19 mouse cellular contexts compared by ENCODE assay signal in the genomic region with DNA sequence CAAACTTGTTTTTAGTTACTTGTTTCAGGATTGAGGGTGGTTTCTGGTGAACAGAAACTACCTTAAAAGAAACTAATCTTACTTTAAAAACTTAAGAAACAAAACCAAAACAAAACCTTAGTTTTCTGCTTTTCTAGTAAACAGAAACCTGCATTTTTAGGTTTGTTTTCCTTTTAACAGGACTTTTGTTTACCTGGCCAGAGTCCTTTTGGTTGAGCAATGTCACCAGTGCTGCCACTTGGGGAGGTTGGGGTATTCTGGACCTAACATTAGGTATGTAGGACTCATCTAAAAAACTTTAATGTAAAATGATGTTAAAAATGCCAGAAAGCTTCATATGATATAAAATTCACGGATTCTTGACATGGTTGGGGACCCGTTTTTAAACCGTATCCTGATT.
"Had no signal": no experiment of that assay in that cellular context is flagged by ENCODE, and none has a peak within 500 bp of the region (broad histone marks: within the 10 kb centered on the region; RNA-seq: fewer than 3 reads in every experiment).

No protein-coding gene starts in this region.

- H3K9me3 ChIP-seq: midbrain, embryonic 10.5 days; midbrain, embryonic 13.5 days; neural tube, embryonic 13.5 days; neural tube, embryonic 15.5 days had no signal

- H3K27me3 ChIP-seq: midbrain, embryonic 13.5 days; neural tube, embryonic 13.5 days; neural tube, embryonic 15.5 days had no signal

- H3K36me3 ChIP-seq: neural tube, embryonic 15.5 days had no signal

- H3K4me3 ChIP-seq: midbrain, embryonic 10.5 days; midbrain, embryonic 13.5 days; myocyte; neural tube, embryonic 13.5 days; neural tube, embryonic 15.5 days had no signal

- ATAC-seq: midbrain, embryonic 13.5 days; midbrain, embryonic 16.5 days had no signal

- H3K9ac ChIP-seq: liver, embryonic 14.5 days; lung, embryonic 14.5 days; midbrain, embryonic 13.5 days; neural tube, embryonic 13.5 days; neural tube, embryonic 15.5 days had no signal

- H3K4me2 ChIP-seq: lung, embryonic 14.5 days; midbrain, embryonic 13.5 days; neural tube, embryonic 13.5 days; neural tube, embryonic 15.5 days had no signal

- H3K27ac ChIP-seq: liver, embryonic 14.5 days; midbrain, embryonic 10.5 days; midbrain, embryonic 13.5 days; neural tube, embryonic 13.5 days; neural tube, embryonic 15.5 days had no signal

- DNase-seq: lung, adult 18-20 months; lung, embryonic 14.5 days; lung, postnatal 10 days; lung, postnatal 4 days; retina, postnatal 1 day; right cerebral cortex, adult 18-20 months; right cerebral cortex, postnatal 25 days; right cerebral cortex, postnatal 4 days; spleen, adult 18-20 months; thymus, adult 18-20 months; thymus, postnatal 14 days; thymus, postnatal 36 days had no signal

- H3K4me1 ChIP-seq: midbrain, embryonic 10.5 days; neural tube, embryonic 15.5 days had no signal
